8 mouse cellular contexts compared by ENCODE assay signal in genomic region chr17:46383294-46384060, GRCm38 (mm10). TPM values are rescaled to one million over a fixed set of nuclear protein-coding genes. Genes with fewer than 3 reads are reported as not detected.
DNase-seq lines count a peak whose midpoint lies in the region; ATAC-seq and TF ChIP-seq lines count a peak whose summit lies in the region.

Gene Zfp318 (plus strand): TSS chr17:46383731.

- H3K27me3 ChIP-seq in forebrain, embryonic 10.5 days (ENCODE audit: poor library complexity, severe bottlenecking) = no peaks in the 10 kb centered on the region
- H3K27me3 ChIP-seq in heart, embryonic 15.5 days = no peaks in the 10 kb centered on the region
- peaks cover 9% of the 10 kb centered on the region for H3K27me3 ChIP-seq in liver, embryonic 14.5 days (ENCODE audit: control insufficient read depth, insufficient read depth, low read length)
- H3K27me3 ChIP-seq in neural tube, embryonic 11.5 days (ENCODE audit: control insufficient read depth, insufficient read depth, low read length) = no peaks in the 10 kb centered on the region
- H3K27me3 ChIP-seq in stomach, postnatal 0 days (ENCODE audit: control insufficient read depth, insufficient read depth, low read length) = no peaks in the 10 kb centered on the region

- under 1% methylated on average over 99 of the region's 105 CpGs for WGBS in forebrain, embryonic 10.5 days
- WGBS in heart, embryonic 15.5 days = 1% methylated on average over 94 of the region's 105 CpGs
- under 1% methylated on average over 61 of the region's 105 CpGs for WGBS in liver, embryonic 14.5 days (ENCODE audit: insufficient replicate concordance)
- under 1% methylated on average over 62 of the region's 105 CpGs for WGBS in neural tube, embryonic 11.5 days
- under 1% methylated on average over 45 of the region's 105 CpGs for WGBS in stomach, postnatal 0 days

- H3K9me3 ChIP-seq in forebrain, embryonic 10.5 days = no peaks in the 10 kb centered on the region
- H3K9me3 ChIP-seq in heart, embryonic 15.5 days (replicated peaks) = no peaks in the 10 kb centered on the region
- no peaks in the 10 kb centered on the region for H3K9me3 ChIP-seq in liver, embryonic 14.5 days (ENCODE audit: control insufficient read depth, low read length)
- H3K9me3 ChIP-seq in neural tube, embryonic 11.5 days (ENCODE audit: control insufficient read depth, low read length) = no peaks in the 10 kb centered on the region
- no peaks in the 10 kb centered on the region for H3K9me3 ChIP-seq in stomach, postnatal 0 days (ENCODE audit: control insufficient read depth, low read length)

- H3K4me3 ChIP-seq in forebrain, embryonic 10.5 days = peak within 1 kb of the TSS; percentile 93
- peak within 1 kb of the TSS; percentile 75 for H3K4me3 ChIP-seq in heart, embryonic 15.5 days
- H3K4me3 ChIP-seq in liver, embryonic 14.5 days (ENCODE audit: insufficient read depth in 1 of 2, low read depth in 2 of 2, low read length in 2 of 2) = peak within 1 kb of the TSS; percentile 66 to 72
- peak within 1 kb of the TSS; percentile 95 for H3K4me3 ChIP-seq in neural tube, embryonic 11.5 days (ENCODE audit: low read depth, low read length)
- H3K4me3 ChIP-seq in stomach, postnatal 0 days (ENCODE audit: low read depth, low read length) = peak within 1 kb of the TSS; percentile 84

- H3K36me3 ChIP-seq in forebrain, embryonic 10.5 days (replicated peaks) = peaks cover 20% of the 10 kb centered on the region
- peaks cover 3% of the 10 kb centered on the region; the same call in 1 of the 2 replicates for H3K36me3 ChIP-seq in heart, embryonic 15.5 days
- no peaks in the 10 kb centered on the region for H3K36me3 ChIP-seq in liver, embryonic 14.5 days (replicated peaks; ENCODE audit: control insufficient read depth, insufficient read depth, low read depth)
- 0 out of 2 replicates have a peak, but pooled peaks cover 2% of the 10 kb centered on the region for H3K36me3 ChIP-seq in neural tube, embryonic 11.5 days (ENCODE audit: control insufficient read depth, insufficient read depth, low read length)
- no peaks in the 10 kb centered on the region for H3K36me3 ChIP-seq in stomach, postnatal 0 days (ENCODE audit: control insufficient read depth, insufficient read depth, low read length)

- H3K4me2 ChIP-seq in heart, embryonic 15.5 days = peak within 1 kb of the TSS; percentile 85
- peak within 1 kb of the TSS; percentile 97 for H3K4me2 ChIP-seq in liver, embryonic 14.5 days (ENCODE audit: low read depth)
- H3K4me2 ChIP-seq in neural tube, embryonic 11.5 days (ENCODE audit: low read depth) = peak within 1 kb of the TSS; percentile 87
- H3K4me2 ChIP-seq in stomach, postnatal 0 days (replicated peaks; ENCODE audit: low read depth) = peak within 1 kb of the TSS; percentile 97

- no peak for TF ChIP-seq EP300 in liver, embryonic 14.5 days (IDR thresholded peaks at IDR 0.05; ENCODE audit: low read depth)
- TF ChIP-seq EP300 in stomach, postnatal 0 days (optimal IDR thresholded peaks at IDR 0.05) = no peak

- peak within 1 kb of the TSS; percentile 89 for H3K9ac ChIP-seq in heart, embryonic 15.5 days
- peak within 1 kb of the TSS; percentile 84 for H3K9ac ChIP-seq in liver, embryonic 14.5 days (replicated peaks)
- H3K9ac ChIP-seq in neural tube, embryonic 11.5 days (ENCODE audit: low read length) = peak within 1 kb of the TSS; percentile 94
- peak within 1 kb of the TSS; percentile 85 for H3K9ac ChIP-seq in stomach, postnatal 0 days (ENCODE audit: low read length)

- DNase-seq in CD8-positive naive resting alpha-beta T cell, adult 2 months (ENCODE audit: low read depth in 2 of 2, low spot score in 2 of 2) = peak; percentile 94 to 95
- DNase-seq in c-Kit-positive CD71-negative TER-119-negative erythroid progenitor cells, embryonic 14.5 days (ENCODE audit: low read depth) = peak; percentile 91
- DNase-seq in forebrain, embryonic 10.5 days (ENCODE audit: extremely low spot score, low spot score) = peak; percentile 96
- DNase-seq in kidney, postnatal 25 days = peak; percentile 98 to 99
- DNase-seq in liver, embryonic 14.5 days (ENCODE audit: low read depth in 3 of 3, low spot score in 3 of 3) = peak; percentile 83 to 87 (median 85)
- DNase-seq in neural tube, embryonic 11.5 days (ENCODE audit: low spot score) = peak; percentile 98
- peak; percentile 97 for DNase-seq in stomach, postnatal 0 days (ENCODE audit: low spot score)

- ATAC-seq in heart, embryonic 15.5 days (replicated peaks; ENCODE audit: insufficient number of reproducible peaks, insufficient read depth, low FRiP score, low read depth) = peak; percentile 99
- peak; percentile 98 for ATAC-seq in liver, embryonic 14.5 days (ENCODE audit: insufficient read depth)
- ATAC-seq in neural tube, embryonic 11.5 days (ENCODE audit: insufficient read depth, low FRiP score, low TSS enrichment) = peak; percentile 93
- ATAC-seq in stomach, postnatal 0 days (ENCODE audit: low FRiP score, low TSS enrichment) = peak; percentile 99

- H3K4me1 ChIP-seq in forebrain, embryonic 10.5 days = peaks cover 33% of the 10 kb centered on the region
- H3K4me1 ChIP-seq in heart, embryonic 15.5 days (replicated peaks) = peaks cover 10% of the 10 kb centered on the region
- peaks cover 2 to 9% of the 10 kb centered on the region in 2 experiments; a peak in 3 of 4 replicates for H3K4me1 ChIP-seq in liver, embryonic 14.5 days (replicated peaks; ENCODE audit: control insufficient read depth in 2 of 2, insufficient read depth in 2 of 2, low read length in 1 of 2)
- H3K4me1 ChIP-seq in neural tube, embryonic 11.5 days (ENCODE audit: control insufficient read depth, insufficient read depth, low read length) = peaks cover 8% of the 10 kb centered on the region
- 0 out of 2 replicates have a peak, but pooled peaks cover 4% of the 10 kb centered on the region for H3K4me1 ChIP-seq in stomach, postnatal 0 days (replicated peaks; ENCODE audit: control insufficient read depth, insufficient read depth)

- H3K27ac ChIP-seq in forebrain, embryonic 10.5 days = peak within 1 kb of the TSS; percentile 96
- H3K27ac ChIP-seq in heart, embryonic 15.5 days = peak within 1 kb of the TSS; percentile 86
- no peak within 1 kb of the TSS; the same call in 1 of the 2 replicates for H3K27ac ChIP-seq in liver, embryonic 14.5 days
- H3K27ac ChIP-seq in neural tube, embryonic 11.5 days (ENCODE audit: low read depth, low read length) = peak within 1 kb of the TSS; percentile 90
- H3K27ac ChIP-seq in stomach, postnatal 0 days (replicated peaks) = peak within 1 kb of the TSS; percentile 87

- TF ChIP-seq CTCF in liver, embryonic 14.5 days (IDR thresholded peaks at IDR 0.05; ENCODE audit: low read depth) = no peak
- TF ChIP-seq CTCF in stomach, postnatal 0 days (IDR thresholded peaks at IDR 0.05; ENCODE audit: low read depth) = peak; percentile 28; the same call in 1 of the 2 replicates

RNA-seq across cellular contexts. Expression of gene Zfp318, which starts in this region (rescaled TPM):
- 6.8 and 7.1 TPM in 2 replicates for polyA plus RNA-seq in forebrain, embryonic 10.5 days (2016; fragmentation: Nextera tagmentation; extraction: Ambion mirVana)
- 6.4 and 6.5 TPM in 2 replicates for polyA plus RNA-seq in heart, embryonic 15.5 days (2015; fragmentation: Nextera tagmentation; extraction: Ambion mirVana)
- polyA plus RNA-seq in liver, embryonic 14.5 days (2012; rRNA removed) = 1.1 and 2.1 TPM in 2 replicates
- 1.5 and 1.9 TPM in 2 replicates for polyA plus RNA-seq in liver, embryonic 14.5 days (2014; fragmentation: Nextera tagmentation; extraction: Ambion mirVana)
- 15.0 and 15.8 TPM in 2 replicates for polyA plus RNA-seq in neural tube, embryonic 11.5 days (2014; fragmentation: Nextera tagmentation; extraction: Ambion mirVana)
- 2.9 and 3.5 TPM in 2 replicates for polyA plus RNA-seq in stomach, postnatal 0 days (2015; fragmentation: Nextera tagmentation; extraction: Ambion mirVana)
